Mouse (Mus musculus) gastrocnemius, postnatal 4 days (tissue): ENCODE results near the gene Robo2. TPM values are rescaled to one million over a fixed set of nuclear protein-coding genes. Genes with fewer than 3 reads are reported as not detected.

Source experiments
- DNase-seq, 2 experiments: peaks; one replicate each; pipeline ENCODE4 v3.0.0; 2021 to 2022; ENCODE audit warnings: low spot score in 2 of 2, mixed read lengths in 2 of 2
- total RNA-seq, 2 experiments: library from RNA; stranded (reverse); gene quantifications; 2 replicates each; pipeline ENCODE4 v1.2.3; 2021

Gene Robo2
- total RNA-seq, 2 experiments from 2014 or later, result 15.6 to 15.7 TPM

- DNase-seq, result no peak
Observed at GRCm38 (mm10) chr16:73958524-73958846, 453.1 kb downstream of the Robo2 start.

- no peak for DNase-seq
Observed at GRCm38 (mm10) chr16:73957675-73958523, 453.7 kb downstream of the Robo2 start.

GRCm38 (mm10) chr16:73946171-73946570, 465.5 kb downstream of the Robo2 start:
- no peak for DNase-seq

- no peak for DNase-seq
Observed at GRCm38 (mm10) chr16:73940211-73940541, 471.4 kb downstream of the Robo2 start.

- no peak for DNase-seq
Observed at GRCm38 (mm10) chr16:73939423-73940210, 472.0 kb downstream of the Robo2 start.

GRCm38 (mm10) chr16:73930323-73930722, 481.3 kb downstream of the Robo2 start:
- no peak for DNase-seq

- no peak for DNase-seq
Observed at GRCm38 (mm10) chr16:73927481-73927880, 484.1 kb downstream of the Robo2 start.

GRCm38 (mm10) chr16:73915425-73915824, 496.2 kb downstream of the Robo2 start:
- no peak for DNase-seq

- no peak for DNase-seq
Observed at GRCm38 (mm10) chr16:73914936-73915335, 496.7 kb downstream of the Robo2 start.

GRCm38 (mm10) chr16:73908504-73908903, 503.1 kb downstream of the Robo2 start:
- DNase-seq, result no peak

GRCm38 (mm10) chr16:73896856-73897255, 514.8 kb downstream of the Robo2 start:
- no peak for DNase-seq

GRCm38 (mm10) chr16:73881911-73882310, 529.7 kb downstream of the Robo2 start:
- no peak for DNase-seq

- DNase-seq, result no peak
Observed at GRCm38 (mm10) chr16:73877973-73878372, 533.7 kb downstream of the Robo2 start.

GRCm38 (mm10) chr16:73874991-73875390, 536.6 kb downstream of the Robo2 start:
- DNase-seq, result no peak

- DNase-seq, result no peak
Observed at GRCm38 (mm10) chr16:73873828-73874558, 537.6 kb downstream of the Robo2 start.

- DNase-seq, result no peak
Observed at GRCm38 (mm10) chr16:73870296-73870695, 541.3 kb downstream of the Robo2 start.

- DNase-seq, result no peak
Observed at GRCm38 (mm10) chr16:73869527-73870212, 542.0 kb downstream of the Robo2 start.

GRCm38 (mm10) chr16:73864625-73865024, 547.0 kb downstream of the Robo2 start:
- no peak for DNase-seq

GRCm38 (mm10) chr16:73863748-73864147, 547.9 kb downstream of the Robo2 start:
- DNase-seq, result peak in 1 of 2 experiments; percentile 8

GRCm38 (mm10) chr16:73858717-73859116, 552.9 kb downstream of the Robo2 start:
- DNase-seq, result no peak

GRCm38 (mm10) chr16:73855821-73856220, 555.8 kb downstream of the Robo2 start:
- DNase-seq, result no peak
